9 mouse cellular contexts compared by ENCODE assay signal in genomic region chr12:3843918-3844317, GRCm38 (mm10). TPM values are rescaled to one million over a fixed set of nuclear protein-coding genes. Genes with fewer than 3 reads are reported as not detected.
DNase-seq lines count a peak whose midpoint lies in the region; ATAC-seq and TF ChIP-seq lines count a peak whose summit lies in the region.
"Had no signal": no experiment of that assay in that cellular context is flagged by ENCODE, and none has a peak within 500 bp of the region (broad histone marks: within the 10 kb centered on the region; RNA-seq: fewer than 3 reads in every experiment).

No protein-coding gene starts in this region.

- H3K27me3 ChIP-seq in midbrain, embryonic 10.5 days (ENCODE audit: low read depth, poor library complexity, severe bottlenecking) = peaks cover 4% of the 10 kb centered on the region; the same call in 1 of the 2 replicates
- H3K27me3 ChIP-seq in midbrain, embryonic 15.5 days (replicated peaks) = no peaks in the 10 kb centered on the region
- no peaks in the 10 kb centered on the region for H3K27me3 ChIP-seq in intestine, postnatal 0 days (replicated peaks; ENCODE audit: control insufficient read depth, insufficient read depth, low read length)
- H3K27me3 ChIP-seq in stomach, embryonic 16.5 days (ENCODE audit: control insufficient read depth, insufficient read depth, low read length) = no peaks in the 10 kb centered on the region

- TF ChIP-seq CTCF in gastrocnemius, adult 2 months (IDR thresholded peaks at IDR 0.05) = no peak
- no peak for TF ChIP-seq CTCF in intestine, postnatal 0 days (IDR thresholded peaks at IDR 0.05; ENCODE audit: low read depth)

- H3K4me2 ChIP-seq in midbrain, embryonic 15.5 days = no peak overlapping the region
- no peak overlapping the region for H3K4me2 ChIP-seq in intestine, postnatal 0 days (replicated peaks; ENCODE audit: low read depth)
- H3K4me2 ChIP-seq in stomach, embryonic 16.5 days (ENCODE audit: low read depth, low read length) = no peak overlapping the region

- peak overlapping the region; percentile 71 for H3K27ac ChIP-seq in gastrocnemius, adult 2 months
- H3K27ac ChIP-seq in midbrain, embryonic 10.5 days (replicated peaks) = peak overlapping the region; percentile 52
- no peak overlapping the region for H3K27ac ChIP-seq in midbrain, embryonic 15.5 days
- no peak overlapping the region for H3K27ac ChIP-seq in intestine, postnatal 0 days (ENCODE audit: low read depth, low read length)
- H3K27ac ChIP-seq in stomach, embryonic 16.5 days (ENCODE audit: low read length) = peak overlapping the region; percentile 73

- peaks cover 22% of the 10 kb centered on the region for H3K36me3 ChIP-seq in midbrain, embryonic 10.5 days
- no peaks in the 10 kb centered on the region for H3K36me3 ChIP-seq in midbrain, embryonic 15.5 days (replicated peaks)
- H3K36me3 ChIP-seq in intestine, postnatal 0 days (ENCODE audit: control insufficient read depth, insufficient read depth) = peaks cover 37% of the 10 kb centered on the region
- H3K36me3 ChIP-seq in stomach, embryonic 16.5 days (ENCODE audit: control insufficient read depth, insufficient read depth, low read length) = peaks cover 3% of the 10 kb centered on the region; the same call in 1 of the 2 replicates

- no peak overlapping the region for H3K9ac ChIP-seq in midbrain, embryonic 15.5 days
- no peak overlapping the region for H3K9ac ChIP-seq in intestine, postnatal 0 days (ENCODE audit: low read depth, low read length)
- 0 out of 2 replicates have a peak overlapping the region, but pooled peaks have one; percentile 25 for H3K9ac ChIP-seq in stomach, embryonic 16.5 days (ENCODE audit: low read length)

- no peak for ATAC-seq in midbrain, embryonic 15.5 days (replicated peaks)
- ATAC-seq in intestine, postnatal 0 days = peak; percentile 2; the same call in 1 of the 2 replicates
- peak; percentile 6; the same call in 1 of the 2 replicates for ATAC-seq in stomach, embryonic 16.5 days (ENCODE audit: insufficient read depth, low FRiP score)

- H3K9me3 ChIP-seq in midbrain, embryonic 10.5 days (replicated peaks) = no peaks in the 10 kb centered on the region
- H3K9me3 ChIP-seq in midbrain, embryonic 15.5 days = no peaks in the 10 kb centered on the region
- no peaks in the 10 kb centered on the region for H3K9me3 ChIP-seq in intestine, postnatal 0 days (ENCODE audit: control insufficient read depth)
- no peaks in the 10 kb centered on the region for H3K9me3 ChIP-seq in stomach, embryonic 16.5 days (replicated peaks; ENCODE audit: control insufficient read depth, low read length)

- 56% methylated on average over 7 of the region's 7 CpGs for WGBS in midbrain, embryonic 10.5 days
- 32% methylated on average over 7 of the region's 7 CpGs for WGBS in midbrain, embryonic 15.5 days
- WGBS in intestine, postnatal 0 days = 41% methylated on average over 7 of the region's 7 CpGs
- WGBS in stomach, embryonic 16.5 days = 24% methylated on average over 7 of the region's 7 CpGs

- DNase-seq in gastrocnemius, adult 2 months = no peak
- no peak for DNase-seq in gastrocnemius, postnatal 4 days (ENCODE audit: low spot score in 2 of 2)
- no peak for DNase-seq in midbrain, embryonic 10.5 days (ENCODE audit: low spot score)
- no peak for DNase-seq in c-Kit-positive CD71-positive TER-119-positive erythroid progenitor cells, embryonic 14.5 days (ENCODE audit: low spot score)
- no peak for DNase-seq in layer of hippocampus, adult 9-11 months
- DNase-seq: lung, postnatal 14 days had no signal

- peaks cover 23% of the 10 kb centered on the region for H3K4me1 ChIP-seq in midbrain, embryonic 10.5 days
- peaks cover 23% of the 10 kb centered on the region for H3K4me1 ChIP-seq in midbrain, embryonic 15.5 days
- H3K4me1 ChIP-seq in intestine, postnatal 0 days (replicated peaks; ENCODE audit: control insufficient read depth, insufficient read depth, low read length) = peaks cover 9% of the 10 kb centered on the region
- peaks cover 28% of the 10 kb centered on the region for H3K4me1 ChIP-seq in stomach, embryonic 16.5 days (ENCODE audit: control insufficient read depth, insufficient read depth, low read length)

- intact Hi-C loops in gastrocnemius, adult 2 months (cut with DNase I) = no loop called here

- H3K4me3 ChIP-seq in gastrocnemius, adult 2 months = no peak overlapping the region
- H3K4me3 ChIP-seq in midbrain, embryonic 10.5 days = no peak overlapping the region
- H3K4me3 ChIP-seq in midbrain, embryonic 15.5 days = no peak overlapping the region
- no peak overlapping the region for H3K4me3 ChIP-seq in intestine, postnatal 0 days (ENCODE audit: low read depth, low read length)
- no peak overlapping the region for H3K4me3 ChIP-seq in stomach, embryonic 16.5 days (replicated peaks; ENCODE audit: low read length)

RNA-seq across cellular contexts. Expression of gene Dnmt3a, which starts 38.1 kb away (rescaled TPM):
- 10 to 100 TPM; 57.5 to 97.5 TPM for total RNA-seq in gastrocnemius, adult 2 months (2021)
- total RNA-seq in gastrocnemius, postnatal 4 days (2021) = 100 to 1,000 TPM; 155 to 169 TPM
- polyA plus RNA-seq in midbrain, embryonic 10.5 days (2016; fragmentation: Nextera tagmentation; extraction: Ambion mirVana) = 92.2 and 115 TPM in 2 replicates
- 144 and 152 TPM in 2 replicates for polyA plus RNA-seq in midbrain, embryonic 15.5 days (2015; fragmentation: Nextera tagmentation; extraction: Ambion mirVana)
- 33.9 and 42.2 TPM in 2 replicates for polyA plus RNA-seq in intestine, postnatal 0 days (2015; fragmentation: Nextera tagmentation; extraction: Ambion mirVana)
- polyA plus RNA-seq in stomach, embryonic 16.5 days (2015; fragmentation: Nextera tagmentation; extraction: Ambion mirVana) = 49.6 and 60.4 TPM in 2 replicates

Comparison
In these comparisons a context has a peak if more than half of its experiments do, and no peak if none do; other contexts are left out.
1. H3K27ac ChIP-seq: peak in gastrocnemius, adult 2 months (single experiment), midbrain, embryonic 10.5 days (single experiment) and stomach, embryonic 16.5 days (single experiment); none in midbrain, embryonic 15.5 days (single experiment) and intestine, postnatal 0 days (single experiment).